Mouse (Mus musculus) midbrain, embryonic 15.5 days (tissue): ENCODE data around the gene Mpdu1. TPM values are rescaled to one million over a fixed set of nuclear protein-coding genes. Genes with fewer than 3 reads are reported as not detected.
"Not testable (repeated sequence)": the region's sequence is repeated elsewhere in the genome, so short reads cannot be mapped to it uniquely, and the experiment has no call there.

Experiments
- ATAC-seq: fragments of 200-750 bp; cut with Nextera tagmentation; replicated peaks from 2 replicates; pipeline ENCODE4 v1.8.0; 2017; ENCODE audit warnings: moderate TSS enrichment
- H3K27ac ChIP-seq: fragments of 300-500 bp; sonication (generic); 2 replicates; pipeline ENCODE4 v1.5.1; 2015; ENCODE audit warnings: mild to moderate bottlenecking, inconsistent platforms
- H3K27me3 ChIP-seq: fragments of 300-500 bp; sonication (generic); replicated peaks from 2 replicates; pipeline ENCODE4 v1.6.1; 2015; ENCODE audit warnings: inconsistent platforms
- H3K36me3 ChIP-seq: fragments of 300-500 bp; sonication (generic); replicated peaks from 2 replicates; pipeline ENCODE4 v1.6.1; 2015; ENCODE audit warnings: inconsistent platforms
- H3K4me1 ChIP-seq: fragments of 300-500 bp; sonication (generic); 2 replicates; pipeline ENCODE4 v1.6.1; 2015; ENCODE audit warnings: inconsistent platforms
- H3K4me2 ChIP-seq: fragments of 300-500 bp; sonication (generic); 2 replicates; pipeline ENCODE4 v1.6.1; 2015; ENCODE audit warnings: inconsistent platforms, mild to moderate bottlenecking, moderate library complexity
- H3K4me3 ChIP-seq: fragments of 300-500 bp; sonication (generic); 2 replicates; pipeline ENCODE4 v1.5.1; 2015; ENCODE audit warnings: mild to moderate bottlenecking, inconsistent platforms
- H3K9ac ChIP-seq: fragments of 300-500 bp; sonication (generic); 2 replicates; pipeline ENCODE4 v1.6.1; 2015; ENCODE audit warnings: mild to moderate bottlenecking, inconsistent platforms
- H3K9me3 ChIP-seq: fragments of 300-500 bp; sonication (generic); 2 replicates; pipeline ENCODE4 v1.6.1; 2016; ENCODE audit warnings: inconsistent platforms
- WGBS: fragments of 180-500 bp; shearing (Covaris S2); methylation state at CpG from one replicate; pipeline ENCODE4 v1.1.7; 2015; ENCODE audit warnings: mixed read lengths; 5-methylcytosine and 5-hydroxymethylcytosine counted together
- polyA plus RNA-seq: library from polyadenylated mRNA; unstranded; fragments of >200 nt; fragmentation: Nextera tagmentation; extraction: Ambion mirVana; gene quantifications from 2 replicates; pipeline ENCODE4 v1.2.1, GENCODE M21; 2015

Gene Mpdu1
- polyA plus RNA-seq, 1 experiment from 2014 or later: 99.9 TPM

- H3K4me2 ChIP-seq: no peak overlapping the region
- WGBS: 89% methylated on average over 5 of the region's 5 CpGs
- no peak overlapping the region for H3K27ac ChIP-seq
- H3K4me3 ChIP-seq: no peak overlapping the region
- H3K27me3 ChIP-seq: no peaks in the 10 kb centered on the region
- peaks cover 38% of the 10 kb centered on the region for H3K36me3 ChIP-seq
- H3K9ac ChIP-seq: no peak overlapping the region
- peaks cover 18% of the 10 kb centered on the region for H3K4me1 ChIP-seq
- H3K9me3 ChIP-seq: no peaks in the 10 kb centered on the region
- no peak for ATAC-seq
Measured at GRCm38 (mm10) chr11:69656065-69656455, 6.4 kb downstream of the Mpdu1 start.

- H3K9me3 ChIP-seq: no peaks in the 10 kb centered on the region
- no peak within 1 kb of the TSS for H3K9ac ChIP-seq
- H3K4me3 ChIP-seq: no peak within 1 kb of the TSS
- no peak within 1 kb of the TSS for H3K27ac ChIP-seq
- peaks cover 44% of the 10 kb centered on the region for H3K36me3 ChIP-seq
- no peak within 1 kb of the TSS for H3K4me2 ChIP-seq
- WGBS: 23% methylated on average over 34 of the region's 34 CpGs
- peak; percentile 57; the same call in 1 of the 2 replicates for ATAC-seq
- H3K27me3 ChIP-seq: no peaks in the 10 kb centered on the region
- peaks cover 13% of the 10 kb centered on the region for H3K4me1 ChIP-seq
Measured at GRCm38 (mm10) chr11:69655264-69656064, 7.0 kb downstream of the Mpdu1 start, which contains the start of gene Sox15. Sox15 (plus strand) TSS chr11:69655314.

- 47% methylated on average over 9 of the region's 9 CpGs for WGBS
- ATAC-seq: no peak
- no peaks in the 10 kb centered on the region for H3K9me3 ChIP-seq
- no peak overlapping the region for H3K27ac ChIP-seq
- no peak overlapping the region for H3K9ac ChIP-seq
- no peaks in the 10 kb centered on the region for H3K27me3 ChIP-seq
- peaks cover 51% of the 10 kb centered on the region for H3K36me3 ChIP-seq
- H3K4me2 ChIP-seq: no peak overlapping the region
- H3K4me1 ChIP-seq: peaks cover 9% of the 10 kb centered on the region
- H3K4me3 ChIP-seq: no peak overlapping the region
Measured at GRCm38 (mm10) chr11:69654760-69655159, 7.7 kb downstream of the Mpdu1 start.

- peak overlapping the region; percentile 43; the same call in 1 of the 2 replicates for H3K27ac ChIP-seq
- H3K9me3 ChIP-seq: no peaks in the 10 kb centered on the region
- ATAC-seq: no peak
- 53% methylated on average over 5 of the region's 5 CpGs for WGBS
- no peak overlapping the region for H3K9ac ChIP-seq
- no peak overlapping the region for H3K4me2 ChIP-seq
- peaks cover 9% of the 10 kb centered on the region for H3K4me1 ChIP-seq
- peaks cover 58% of the 10 kb centered on the region for H3K36me3 ChIP-seq
- H3K4me3 ChIP-seq: no peak overlapping the region
- no peaks in the 10 kb centered on the region for H3K27me3 ChIP-seq
Measured at GRCm38 (mm10) chr11:69653399-69653798, 9.0 kb downstream of the Mpdu1 start.

- no peak overlapping the region for H3K4me3 ChIP-seq
- H3K4me2 ChIP-seq: no peak overlapping the region
- 92% methylated on average over 5 of the region's 5 CpGs for WGBS
- H3K9me3 ChIP-seq: no peaks in the 10 kb centered on the region
- H3K36me3 ChIP-seq: peaks cover 86% of the 10 kb centered on the region
- H3K27me3 ChIP-seq: no peaks in the 10 kb centered on the region
- ATAC-seq: no peak
- no peaks in the 10 kb centered on the region for H3K4me1 ChIP-seq
- H3K9ac ChIP-seq: no peak overlapping the region
- no peak overlapping the region for H3K27ac ChIP-seq
Measured at GRCm38 (mm10) chr11:69645860-69646259, 16.6 kb downstream of the Mpdu1 start.

- H3K9me3 ChIP-seq: no peaks in the 10 kb centered on the region
- peaks cover 39% of the 10 kb centered on the region for H3K4me1 ChIP-seq
- H3K4me2 ChIP-seq: peak overlapping the region; percentile 59
- 83% methylated on average over 3 of the region's 3 CpGs for WGBS
- peaks cover 7% of the 10 kb centered on the region; the same call in 1 of the 2 replicates for H3K36me3 ChIP-seq
- no peak for ATAC-seq
- no peaks in the 10 kb centered on the region for H3K27me3 ChIP-seq
- no peak overlapping the region for H3K9ac ChIP-seq
- no peak overlapping the region for H3K27ac ChIP-seq
- H3K4me3 ChIP-seq: no peak overlapping the region
Measured at GRCm38 (mm10) chr11:69635471-69635870, 27.0 kb downstream of the Mpdu1 start.

- H3K4me2 ChIP-seq: peak overlapping the region; percentile 59
- WGBS: under 1% methylated on average over 33 of the region's 50 CpGs
- peak overlapping the region; percentile 92 for H3K4me3 ChIP-seq
- peaks cover 39% of the 10 kb centered on the region for H3K4me1 ChIP-seq
- no peaks in the 10 kb centered on the region for H3K27me3 ChIP-seq
- H3K9ac ChIP-seq: peak overlapping the region; percentile 98
- H3K36me3 ChIP-seq: no peaks in the 10 kb centered on the region; the same call in 1 of the 2 replicates
- no peaks in the 10 kb centered on the region for H3K9me3 ChIP-seq
- H3K27ac ChIP-seq: peak overlapping the region; percentile 95
- ATAC-seq: peak; percentile 64
Measured at GRCm38 (mm10) chr11:69633128-69633866, 29.1 kb downstream of the Mpdu1 start.

GRCm38 (mm10) chr11:69632284-69633089 lies 30.0 kb downstream of the Mpdu1 start, which contains the start of gene Fxr2:
Fxr2 (plus strand) TSS chr11:69632990.
- H3K4me2 ChIP-seq: peak within 1 kb of the TSS; percentile 59
- ATAC-seq: peak; percentile 99
- H3K36me3 ChIP-seq: no peaks in the 10 kb centered on the region; the same call in 1 of the 2 replicates
- H3K27ac ChIP-seq: peak within 1 kb of the TSS; percentile 95
- H3K9me3 ChIP-seq: no peaks in the 10 kb centered on the region
- H3K4me3 ChIP-seq: peak within 1 kb of the TSS; percentile 92
- no peaks in the 10 kb centered on the region for H3K27me3 ChIP-seq
- under 1% methylated on average over 55 of the region's 56 CpGs for WGBS
- H3K9ac ChIP-seq: peak within 1 kb of the TSS; percentile 98
- peaks cover 39% of the 10 kb centered on the region for H3K4me1 ChIP-seq

- Histone ChIP-seq H3K4me2 (no peak overlapping the region), H3K27me3 (no peaks in the 10 kb centered on the region), H3K27ac (no peak overlapping the region), H3K9ac (no peak overlapping the region), H3K4me3 (no peak overlapping the region), H3K4me1 (peaks cover 17% of the 10 kb centered on the region), H3K9me3 (no peaks in the 10 kb centered on the region), H3K36me3 (no peaks in the 10 kb centered on the region)
- 63% methylated on average over 1 of the region's 1 CpGs for WGBS
- no peak for ATAC-seq
Measured at GRCm38 (mm10) chr11:69629802-69630201, 32.6 kb downstream of the Mpdu1 start.

GRCm38 (mm10) chr11:69628286-69628685 lies 34.2 kb downstream of the Mpdu1 start:
- H3K27ac ChIP-seq: no peak overlapping the region
- no peaks in the 10 kb centered on the region for H3K36me3 ChIP-seq
- no peak overlapping the region for H3K4me2 ChIP-seq
- 38% methylated on average over 6 of the region's 6 CpGs for WGBS
- no peak for ATAC-seq
- no peak overlapping the region for H3K9ac ChIP-seq
- no peaks in the 10 kb centered on the region for H3K9me3 ChIP-seq
- no peak overlapping the region for H3K4me3 ChIP-seq
- H3K27me3 ChIP-seq: no peaks in the 10 kb centered on the region
- peaks cover 5% of the 10 kb centered on the region for H3K4me1 ChIP-seq

- WGBS: 86% methylated on average over 2 of the region's 2 CpGs
- H3K9ac ChIP-seq, H3K36me3 ChIP-seq, H3K4me3 ChIP-seq, ATAC-seq, H3K27ac ChIP-seq, H3K27me3 ChIP-seq, H3K4me2 ChIP-seq, H3K9me3 ChIP-seq: not testable (repeated sequence)
- peaks cover 11% of the 10 kb centered on the region for H3K4me1 ChIP-seq
Measured at GRCm38 (mm10) chr11:69624339-69624738, 38.1 kb downstream of the Mpdu1 start.

GRCm38 (mm10) chr11:69623006-69623405 lies 39.4 kb downstream of the Mpdu1 start:
- Histone ChIP-seq H3K9ac (peak overlapping the region; percentile 63; the same call in 1 of the 2 replicates), H3K27me3 (no peaks in the 10 kb centered on the region), H3K27ac (no peak overlapping the region; the same call in 1 of the 2 replicates), H3K4me2 (peak overlapping the region; percentile 79), H3K4me1 (peaks cover 11% of the 10 kb centered on the region), H3K4me3 (peak overlapping the region; percentile 50), H3K36me3 (no peaks in the 10 kb centered on the region), H3K9me3 (no peaks in the 10 kb centered on the region)
- ATAC-seq: no peak
- 72% methylated on average over 4 of the region's 4 CpGs for WGBS
